Mouse (Mus musculus) bone marrow, adult 2 months (tissue): ENCODE measurements around the gene Bpifb9a.

Experiments used
- CTCF ChIP-seq: fragments of 200-500 bp; IDR thresholded peaks from 2 replicates; pipeline ENCODE4 v1.5.1; 2011; ENCODE audit warnings: low read length, control low read depth; ENCODE audit not compliant: control insufficient read depth, insufficient read depth
- POLR2A ChIP-seq: fragments of 200-500 bp; IDR thresholded peaks from 2 replicates; pipeline ENCODE4 v1.6.1; 2011; ENCODE audit warnings: low read depth, mild to moderate bottlenecking, control low read depth, low read length, borderline replicate concordance; ENCODE audit not compliant: control insufficient read depth

DNA sequence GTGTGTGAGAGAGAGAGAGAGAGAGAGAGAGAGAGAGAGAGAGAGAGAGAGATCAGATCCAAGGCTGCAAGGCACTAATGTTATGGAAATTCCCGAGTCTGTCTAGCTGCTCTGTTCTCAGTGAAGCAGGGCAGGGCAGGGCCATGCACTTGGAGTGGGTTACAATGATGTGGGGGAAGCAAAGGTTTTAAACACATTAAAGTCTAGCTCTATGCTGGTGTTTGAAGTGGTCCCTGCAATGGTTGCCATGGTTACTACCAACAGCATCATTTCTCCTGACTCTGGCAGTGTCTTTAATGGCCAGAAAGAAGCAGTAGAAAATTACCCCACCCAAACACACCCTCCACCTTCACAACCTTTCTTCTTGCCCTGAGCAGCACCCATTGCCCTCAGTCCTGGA is 46.5 kb upstream of the Bpifb9a start:
- TF ChIP-seq POLR2A (no peak), CTCF (no peak)
